Mouse (Mus musculus) heart, embryonic 16.5 days (tissue): ENCODE measurements around the gene Dph7. TPM values are rescaled to one million over a fixed set of nuclear protein-coding genes. Genes with fewer than 3 reads are reported as not detected.
A peak's percentile ranks its signal among the peaks of the same experiment; 100 is the strongest.

ENCODE experiments used
- ATAC-seq: fragments of 200-750 bp; cut with Nextera tagmentation; replicated peaks from 2 replicates; pipeline ENCODE4 v1.8.0; 2017; ENCODE audit warnings: moderate number of reproducible peaks; ENCODE audit not compliant: insufficient read depth, low FRiP score; ENCODE audit errors: extremely low read depth
- H3K27ac ChIP-seq: fragments of 300-500 bp; sonication (generic); 2 replicates; pipeline ENCODE4 v1.5.1; 2014; ENCODE audit warnings: mild to moderate bottlenecking, low read length, control low read depth, moderate library complexity
- H3K27me3 ChIP-seq: fragments of 300-500 bp; sonication (generic); 2 replicates; pipeline ENCODE4 v1.6.1; 2014; ENCODE audit warnings: low read length, mixed read lengths; ENCODE audit not compliant: control insufficient read depth, insufficient read depth
- H3K36me3 ChIP-seq: fragments of 300-500 bp; sonication (generic); 2 replicates; pipeline ENCODE4 v1.6.1; 2014; ENCODE audit not compliant: control insufficient read depth, insufficient read depth
- H3K4me1 ChIP-seq: fragments of 300-500 bp; sonication (generic); 2 replicates; pipeline ENCODE4 v1.6.1; 2014; ENCODE audit warnings: low read length, mixed read lengths; ENCODE audit not compliant: control insufficient read depth, insufficient read depth
- H3K4me2 ChIP-seq: fragments of 300-500 bp; sonication (generic); 2 replicates; pipeline ENCODE4 v1.6.1; 2014; ENCODE audit warnings: low read depth, mild to moderate bottlenecking, control low read depth, low read length
- H3K4me3 ChIP-seq: fragments of 300-500 bp; sonication (generic); 2 replicates; pipeline ENCODE4 v1.5.1; 2014; ENCODE audit warnings: mild to moderate bottlenecking, control low read depth, low read length
- H3K9ac ChIP-seq: fragments of 300-500 bp; sonication (generic); 2 replicates; pipeline ENCODE4 v1.6.1; 2014; ENCODE audit warnings: low read length, control low read depth
- H3K9me3 ChIP-seq: fragments of 300-500 bp; sonication (generic); replicated peaks from 2 replicates; pipeline ENCODE4 v1.6.1; 2016; ENCODE audit warnings: low read length; ENCODE audit not compliant: control insufficient read depth
- WGBS: fragments of 180-500 bp; shearing (Covaris S2); extraction: QIAGEN DNeasy Blood & Tissue Kit; methylation state at CpG from one replicate; pipeline ENCODE4 v1.1.7; 2014; 5-methylcytosine and 5-hydroxymethylcytosine counted together
- polyA plus RNA-seq: library from polyadenylated mRNA; unstranded; fragments of >200 nt; fragmentation: Nextera tagmentation; extraction: Ambion mirVana; gene quantifications from 2 replicates; pipeline ENCODE4 v1.2.1, GENCODE M21; 2015

Gene Dph7
- polyA plus RNA-seq = 16.8 and 17.4 TPM in 2 replicates

DNA sequence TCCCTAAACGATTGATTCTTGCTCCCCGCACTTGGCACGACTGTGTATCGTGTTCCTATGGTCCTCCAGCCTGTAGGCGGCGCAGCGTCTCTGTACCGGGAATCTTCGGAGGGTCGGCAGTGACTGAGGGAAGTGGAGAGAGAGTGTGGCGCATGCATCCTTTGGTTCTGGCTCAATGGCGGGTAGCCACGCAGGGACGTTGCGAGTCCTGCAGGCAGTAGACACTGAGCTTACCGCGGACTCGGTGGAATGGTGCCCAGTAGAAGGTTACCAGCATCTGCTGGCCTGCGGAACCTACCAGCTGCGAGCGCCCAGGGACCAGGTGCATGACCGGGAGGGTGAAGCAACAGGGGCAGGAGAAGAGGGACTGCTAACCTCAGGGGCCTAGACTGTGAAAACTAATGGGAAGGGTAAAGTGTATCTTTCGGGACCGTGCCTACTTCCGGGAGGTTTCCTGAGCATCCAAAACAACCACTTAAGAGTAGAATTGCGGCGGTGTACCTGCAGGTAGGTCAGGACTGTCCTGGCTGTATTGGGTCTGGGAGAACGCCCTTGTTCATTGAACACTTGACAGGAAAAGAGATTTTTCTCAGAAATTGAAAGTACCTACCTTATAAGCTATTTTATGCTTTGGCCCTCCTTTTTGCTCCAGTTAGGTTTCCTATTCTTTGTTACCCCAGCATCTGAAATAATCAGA, at the start of gene Dph7:
Gene Dph7, plus strand, starts transcription at position 97 of the 697 bp plus-strand sequence.
- Histone ChIP-seq H3K4me3 (peak within 1 kb of the TSS; percentile 94), H3K36me3 (peaks cover 33% of the 10 kb centered on the region), H3K9ac (peak within 1 kb of the TSS; percentile 88), H3K9me3 (no peaks in the 10 kb centered on the region), H3K27me3 (no peaks in the 10 kb centered on the region), H3K4me1 (peaks cover 6% of the 10 kb centered on the region), H3K27ac (peak within 1 kb of the TSS; percentile 47), H3K4me2 (peak within 1 kb of the TSS; percentile 72)
- under 1% methylated on average over 28 of the region's 28 CpGs for WGBS
- peak; percentile 78 for ATAC-seq

DNA sequence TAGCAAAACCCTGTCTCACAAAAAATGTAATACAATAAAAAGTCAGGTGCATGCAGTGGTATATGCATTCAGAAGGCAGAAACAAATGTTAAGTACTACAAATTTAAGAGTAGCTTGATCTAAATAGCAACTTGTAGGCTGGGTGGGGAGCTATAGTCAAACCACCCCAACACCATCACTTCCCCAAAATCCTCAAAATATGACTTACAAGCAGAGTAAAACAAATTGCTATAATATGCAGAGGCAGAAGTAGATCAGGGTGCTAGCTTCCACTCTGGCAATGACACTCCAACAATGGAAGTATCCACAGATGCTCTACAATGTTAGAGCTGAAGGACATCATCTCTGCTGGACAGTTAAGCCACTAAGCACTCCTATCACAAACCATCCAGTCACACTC, 49.6 kb upstream of the Dph7 start:
- Histone ChIP-seq H3K4me1 (peaks cover 5% of the 10 kb centered on the region), H3K4me2 (no peak overlapping the region)
- no peak for ATAC-seq

GRCm38 (mm10) chr2:24914762-24915161, 47.4 kb upstream of the Dph7 start:
- Histone ChIP-seq H3K27ac (no peak overlapping the region), H3K4me1 (peaks cover 12% of the 10 kb centered on the region), H3K27me3 (no peaks in the 10 kb centered on the region), H3K9ac (no peak overlapping the region), H3K4me3 (no peak overlapping the region), H3K36me3 (no peaks in the 10 kb centered on the region), H3K9me3 (no peaks in the 10 kb centered on the region), H3K4me2 (no peak overlapping the region)
- 77% methylated on average over 3 of the region's 3 CpGs for WGBS
- ATAC-seq = no peak

More for the DNA sequence above, 49.6 kb upstream of the Dph7 start:
- Histone ChIP-seq H3K27me3 (no peaks in the 10 kb centered on the region), H3K27ac (no peak overlapping the region), H3K4me3 (no peak overlapping the region), H3K9me3 (no peaks in the 10 kb centered on the region), H3K36me3 (no peaks in the 10 kb centered on the region), H3K9ac (no peak overlapping the region)

- Histone ChIP-seq H3K27ac (peak within 1 kb of the TSS; percentile 93), H3K36me3 (no peaks in the 10 kb centered on the region), H3K9ac (peak within 1 kb of the TSS; percentile 98), H3K9me3 (no peaks in the 10 kb centered on the region), H3K4me1 (peaks cover 12% of the 10 kb centered on the region), H3K4me3 (peak within 1 kb of the TSS; percentile 97), H3K4me2 (peak within 1 kb of the TSS; percentile 79), H3K27me3 (no peaks in the 10 kb centered on the region)
- ATAC-seq = peak; percentile 98
- under 1% methylated on average over 107 of the region's 112 CpGs for WGBS
These were observed 43.0 kb upstream of the Dph7 start, which contains the start of gene Ehmt1 for GRCm38 (mm10) chr2:24918930-24919838. Ehmt1 (minus strand) TSS chr2:24919614.

DNA sequence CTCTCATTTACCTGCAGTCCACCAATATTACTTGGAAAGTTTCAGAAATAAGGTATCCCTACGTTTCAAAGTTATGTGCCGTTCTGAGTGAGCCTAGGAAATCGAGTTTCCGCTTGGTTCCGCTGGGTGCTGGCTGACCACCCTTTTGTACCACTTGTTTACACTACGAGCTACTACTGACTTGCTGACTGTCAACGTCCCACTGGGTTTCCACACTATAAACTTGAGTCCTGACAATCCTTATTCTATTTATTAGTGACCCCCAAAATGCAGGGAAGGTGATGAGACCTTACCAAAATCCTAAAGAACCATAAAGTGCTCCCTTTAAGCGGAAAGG, 42.4 kb upstream of the Dph7 start:
- H3K36me3 ChIP-seq = no peaks in the 10 kb centered on the region
- H3K4me2 ChIP-seq = peak overlapping the region; percentile 67
- peak overlapping the region; percentile 85 for H3K27ac ChIP-seq
- 9% methylated on average over 8 of the region's 8 CpGs for WGBS
- 0 out of 2 replicates have a peak, but pooled peaks have one; percentile 12 for ATAC-seq
- H3K4me3 ChIP-seq = peak overlapping the region; percentile 97
- H3K9me3 ChIP-seq = no peaks in the 10 kb centered on the region
- H3K4me1 ChIP-seq = peaks cover 10% of the 10 kb centered on the region
- no peaks in the 10 kb centered on the region for H3K27me3 ChIP-seq
- peak overlapping the region; percentile 84 for H3K9ac ChIP-seq

DNA sequence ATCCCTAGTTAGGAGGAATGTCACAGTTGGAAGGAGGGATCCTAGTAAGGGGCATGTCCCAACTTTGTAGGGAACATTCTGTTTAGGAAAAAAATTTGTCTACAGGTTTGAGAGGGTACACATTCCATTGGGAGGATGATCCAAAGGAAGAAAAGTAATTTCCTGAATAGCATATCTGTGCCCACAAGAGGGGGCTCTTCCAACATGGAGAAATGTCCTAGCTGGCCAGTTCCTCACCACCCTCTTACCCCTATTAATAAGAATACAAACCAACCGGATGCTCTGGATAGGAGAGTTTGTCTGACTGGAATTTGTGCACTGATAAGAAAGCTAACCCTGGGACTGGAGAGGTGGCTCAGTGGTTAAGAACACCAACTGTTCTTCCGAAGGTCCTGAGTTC, 38.6 kb upstream of the Dph7 start:
- ATAC-seq = no peak
- no peak overlapping the region for H3K27ac ChIP-seq
- 51% methylated on average over 2 of the region's 2 CpGs for WGBS

DNA sequence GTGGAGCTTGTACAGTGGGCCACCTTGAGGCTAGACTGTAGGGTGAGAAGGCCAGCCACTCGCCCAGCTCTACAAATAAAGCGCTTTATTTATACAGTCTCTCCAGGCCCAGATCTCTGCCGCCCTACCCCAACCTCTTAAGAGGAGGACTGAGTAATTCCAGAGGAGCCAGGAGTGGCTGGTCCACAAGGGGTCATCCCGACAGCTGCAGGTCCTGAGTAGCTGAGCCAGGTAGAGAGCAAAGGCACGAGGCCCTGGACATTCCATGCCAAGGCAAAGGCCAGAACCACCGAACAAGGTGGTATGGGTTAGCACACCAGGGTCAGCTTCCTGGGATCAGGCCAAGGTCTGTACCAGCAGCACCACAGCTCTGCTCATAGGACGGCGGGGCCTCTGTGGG, 36.9 kb upstream of the Dph7 start:
- Histone ChIP-seq H3K4me3 (no peak overlapping the region), H3K27ac (no peak overlapping the region), H3K27me3 (no peaks in the 10 kb centered on the region), H3K36me3 (no peaks in the 10 kb centered on the region), H3K9ac (no peak overlapping the region), H3K9me3 (no peaks in the 10 kb centered on the region), H3K4me2 (no peak overlapping the region), H3K4me1 (0 out of 2 replicates have a peak, but pooled peaks cover 2% of the 10 kb centered on the region)
- WGBS = 76% methylated on average over 8 of the region's 8 CpGs
- ATAC-seq = no peak

More for the DNA sequence above, 38.6 kb upstream of the Dph7 start:
- 0 out of 2 replicates have a peak, but pooled peaks cover 2% of the 10 kb centered on the region for H3K4me1 ChIP-seq
- no peak overlapping the region for H3K4me3 ChIP-seq
- H3K36me3 ChIP-seq = no peaks in the 10 kb centered on the region
- H3K4me2 ChIP-seq = no peak overlapping the region
- H3K9me3 ChIP-seq = no peaks in the 10 kb centered on the region
- H3K9ac ChIP-seq = no peak overlapping the region
- no peaks in the 10 kb centered on the region for H3K27me3 ChIP-seq

- WGBS = 75% methylated on average over 9 of the region's 9 CpGs
- ATAC-seq = no peak
These were observed 35.7 kb upstream of the Dph7 start for GRCm38 (mm10) chr2:24926345-24926964.

More at GRCm38 (mm10) chr2:24926345-24926964, 35.7 kb upstream of the Dph7 start:
- no peak overlapping the region for H3K9ac ChIP-seq
- H3K4me2 ChIP-seq = no peak overlapping the region
- no peak overlapping the region for H3K27ac ChIP-seq
- 0 out of 2 replicates have a peak, but pooled peaks cover 2% of the 10 kb centered on the region for H3K4me1 ChIP-seq
- no peaks in the 10 kb centered on the region for H3K36me3 ChIP-seq
- H3K27me3 ChIP-seq = no peaks in the 10 kb centered on the region
- no peaks in the 10 kb centered on the region for H3K9me3 ChIP-seq
- no peak overlapping the region for H3K4me3 ChIP-seq
